Mouse (Mus musculus): ENCODE results near the gene Mia3. TPM values are rescaled to one million over a fixed set of nuclear protein-coding genes. Genes with fewer than 3 reads are reported as not detected.
"Not testable (repeated sequence)": the region's sequence is repeated elsewhere in the genome, so short reads cannot be mapped to it uniquely, and the experiment has no call there.

The Mia3 gene
- total RNA-seq (2014; rRNA removed) (132 and 137 TPM in 2 replicates), polyA plus RNA-seq (2015; fragmentation: Nextera tagmentation; extraction: Ambion mirVana) (87.9 and 108 TPM in 2 replicates)

GRCm38 (mm10) chr1:183369427-183370014 lies at the start of gene Mia3:
Mia3 (minus strand) TSS chr1:183369553.
- under 1% methylated on average over 45 of the region's 51 CpGs for WGBS
- TF ChIP-seq CTCF (IDR thresholded peaks at IDR 0.05), result no peak; the same call in 1 of the 2 replicates
- ATAC-seq (ENCODE audit: low FRiP score), result peak; percentile 99
- Histone ChIP-seq H3K27me3 (ENCODE audit: insufficient read depth, low read length) (no peaks in the 10 kb centered on the region), H3K4me1 (ENCODE audit: insufficient read depth, low read length) (peaks cover 5% of the 10 kb centered on the region; the same call in 1 of the 2 replicates), H3K9ac (replicated peaks; ENCODE audit: low read length, poor library complexity, severe bottlenecking) (peak within 1 kb of the TSS; percentile 79), H3K27ac (ENCODE audit: low read depth, low read length) (peak within 1 kb of the TSS; percentile 71), H3K9me3 (ENCODE audit: low read length) (no peaks in the 10 kb centered on the region), H3K4me3 (ENCODE audit: low read depth, low read length) (peak within 1 kb of the TSS; percentile 72), H3K4me2 (ENCODE audit: low read depth, low read length, poor library complexity, severe bottlenecking) (peak within 1 kb of the TSS; percentile 93), H3K36me3 (ENCODE audit: insufficient read depth, low read length) (peaks cover 5% of the 10 kb centered on the region)
- DNase-seq (ENCODE audit: low spot score), result peak; percentile 98

- H3K9ac ChIP-seq (replicated peaks; ENCODE audit: low read length, poor library complexity, severe bottlenecking), result no peak within 1 kb of the TSS
- 74% methylated on average over 12 of the region's 12 CpGs for WGBS
- no peaks in the 10 kb centered on the region for H3K27me3 ChIP-seq (ENCODE audit: insufficient read depth, low read length)
- no peaks in the 10 kb centered on the region for H3K36me3 ChIP-seq (ENCODE audit: insufficient read depth, low read length)
- DNase-seq (ENCODE audit: low spot score) (no peak), ATAC-seq (ENCODE audit: low FRiP score) (no peak)
- TF ChIP-seq CTCF (IDR thresholded peaks at IDR 0.05), result no peak
- H3K4me1 ChIP-seq (ENCODE audit: insufficient read depth, low read length), result no peaks in the 10 kb centered on the region
- no peak within 1 kb of the TSS for H3K4me2 ChIP-seq (ENCODE audit: low read depth, low read length, poor library complexity, severe bottlenecking)
- H3K27ac ChIP-seq (ENCODE audit: low read depth, low read length), result no peak within 1 kb of the TSS
- no peak within 1 kb of the TSS for H3K4me3 ChIP-seq (ENCODE audit: low read depth, low read length)
- H3K9me3 ChIP-seq (ENCODE audit: low read length), result no peaks in the 10 kb centered on the region
These were observed 48.5 kb upstream of the Mia3 start, which contains the start of gene Hhipl2 for GRCm38 (mm10) chr1:183417873-183418272. Hhipl2 (plus strand) TSS chr1:183418215.

- TF ChIP-seq CTCF (IDR thresholded peaks at IDR 0.05), result no peak
- ATAC-seq (ENCODE audit: low FRiP score), result no peak
- Histone ChIP-seq H3K4me2 (ENCODE audit: low read depth, low read length, poor library complexity, severe bottlenecking) (no peak overlapping the region), H3K27ac (ENCODE audit: low read depth, low read length) (no peak overlapping the region), H3K9ac (replicated peaks; ENCODE audit: low read length, poor library complexity, severe bottlenecking) (no peak overlapping the region), H3K36me3 (ENCODE audit: insufficient read depth, low read length) (peaks cover 14% of the 10 kb centered on the region), H3K4me1 (ENCODE audit: insufficient read depth, low read length) (no peaks in the 10 kb centered on the region), H3K4me3 (ENCODE audit: low read depth, low read length) (no peak overlapping the region), H3K27me3 (ENCODE audit: insufficient read depth, low read length) (no peaks in the 10 kb centered on the region), H3K9me3 (ENCODE audit: low read length) (no peaks in the 10 kb centered on the region)
- WGBS, result 87% methylated on average over 15 of the region's 15 CpGs
- no peak for DNase-seq (ENCODE audit: low spot score)
These were observed 44.9 kb upstream of the Mia3 start for GRCm38 (mm10) chr1:183414081-183414727.

GRCm38 (mm10) chr1:183403396-183403795 lies 34.0 kb upstream of the Mia3 start:
- Histone ChIP-seq H3K27me3 (ENCODE audit: insufficient read depth, low read length) (no peaks in the 10 kb centered on the region), H3K4me1 (ENCODE audit: insufficient read depth, low read length) (no peaks in the 10 kb centered on the region), H3K9ac (replicated peaks; ENCODE audit: low read length, poor library complexity, severe bottlenecking) (no peak overlapping the region), H3K4me3 (ENCODE audit: low read depth, low read length) (no peak overlapping the region), H3K4me2 (ENCODE audit: low read depth, low read length, poor library complexity, severe bottlenecking) (no peak overlapping the region), H3K36me3 (ENCODE audit: insufficient read depth, low read length) (peaks cover 50% of the 10 kb centered on the region), H3K9me3 (ENCODE audit: low read length) (no peaks in the 10 kb centered on the region), H3K27ac (ENCODE audit: low read depth, low read length) (no peak overlapping the region)
- TF ChIP-seq CTCF (IDR thresholded peaks at IDR 0.05), result no peak
- WGBS, result 94% methylated on average over 3 of the region's 3 CpGs
- ATAC-seq (ENCODE audit: low FRiP score), result no peak
- DNase-seq (ENCODE audit: low spot score), result no peak

GRCm38 (mm10) chr1:183388426-183389406 lies 19.4 kb upstream of the Mia3 start, which contains the start of gene Taf1a:
Taf1a (plus strand) TSS chr1:183388981.
- Histone ChIP-seq H3K9me3 (ENCODE audit: low read length) (no peaks in the 10 kb centered on the region), H3K4me1 (ENCODE audit: insufficient read depth, low read length) (peaks cover 5% of the 10 kb centered on the region; the same call in 1 of the 2 replicates), H3K4me2 (ENCODE audit: low read depth, low read length, poor library complexity, severe bottlenecking) (peak within 1 kb of the TSS; percentile 68), H3K4me3 (ENCODE audit: low read depth, low read length) (peak within 1 kb of the TSS; percentile 68), H3K27me3 (ENCODE audit: insufficient read depth, low read length) (peaks cover 20% of the 10 kb centered on the region), H3K27ac (ENCODE audit: low read depth, low read length) (peak within 1 kb of the TSS; percentile 57), H3K9ac (replicated peaks; ENCODE audit: low read length, poor library complexity, severe bottlenecking) (peak within 1 kb of the TSS; percentile 39; the same call in 1 of the 2 replicates), H3K36me3 (ENCODE audit: insufficient read depth, low read length) (no peaks in the 10 kb centered on the region)
- peak; percentile 99 for ATAC-seq (ENCODE audit: low FRiP score)
- WGBS, result 5% methylated on average over 44 of the region's 44 CpGs
- TF ChIP-seq CTCF (IDR thresholded peaks at IDR 0.05), result no peak
- DNase-seq (ENCODE audit: low spot score), result peak; percentile 98

GRCm38 (mm10) chr1:183387421-183387820 lies 18.1 kb upstream of the Mia3 start:
- not testable (repeated sequence) for H3K4me2 ChIP-seq (ENCODE audit: low read depth, low read length, poor library complexity, severe bottlenecking); H3K4me3 ChIP-seq (ENCODE audit: low read depth, low read length); H3K27ac ChIP-seq (ENCODE audit: low read depth, low read length); DNase-seq (ENCODE audit: low spot score); ATAC-seq (ENCODE audit: low FRiP score); H3K36me3 ChIP-seq (ENCODE audit: insufficient read depth, low read length); H3K4me1 ChIP-seq (ENCODE audit: insufficient read depth, low read length); H3K9me3 ChIP-seq (ENCODE audit: low read length); H3K9ac ChIP-seq (replicated peaks; ENCODE audit: low read length, poor library complexity, severe bottlenecking)
- WGBS, result 88% methylated on average over 3 of the region's 3 CpGs
- peaks cover 28% of the 10 kb centered on the region for H3K27me3 ChIP-seq (ENCODE audit: insufficient read depth, low read length)
